Mouse (Mus musculus): ENCODE measurements around the gene Gm45234.

GRCm38 (mm10) chr6:124780917-124781316, 25.1 kb upstream of the Gm45234 start:
- TF ChIP-seq POLR2A (IDR thresholded peaks at IDR 0.05; ENCODE audit: insufficient read length, low read depth) (no peak), MYOD1 (IDR thresholded peaks at IDR 0.05; ENCODE audit: control insufficient read depth in 1 of 3, insufficient read length in 2 of 3, low read depth in 2 of 3) (no peak), MAX (IDR thresholded peaks at IDR 0.05; ENCODE audit: low read depth) (no peak), TCF12 (IDR thresholded peaks at IDR 0.05; ENCODE audit: insufficient read depth, poor library complexity, severe bottlenecking) (no peak), CEBPB (IDR thresholded peaks at IDR 0.05; ENCODE audit: insufficient read depth, poor library complexity, severe bottlenecking) (no peak), USF1 (IDR thresholded peaks at IDR 0.05; ENCODE audit: low read depth) (no peak), E2F4 (IDR thresholded peaks at IDR 0.05; ENCODE audit: insufficient read depth) (no peak), MYOG (IDR thresholded peaks at IDR 0.05; ENCODE audit: control insufficient read depth in 1 of 3, insufficient read depth in 1 of 3, insufficient read length in 2 of 3, low read depth in 2 of 3) (no peak), POLR2AphosphoS2 (IDR thresholded peaks at IDR 0.05; ENCODE audit: insufficient read length, low read depth) (no peak), TCF3 (IDR thresholded peaks at IDR 0.05; ENCODE audit: insufficient read length, low read depth) (no peak), REST (IDR thresholded peaks at IDR 0.05; ENCODE audit: insufficient read depth, insufficient read length) (no peak)

Data from myocyte (in vitro differentiated cells).